Mouse (Mus musculus): ENCODE results near the gene Brd7. TPM values are rescaled to one million over a fixed set of nuclear protein-coding genes. Genes with fewer than 3 reads are reported as not detected.

Gene Brd7
- polyA plus RNA-seq, 1 experiment from 2014 or later = 88.9 TPM

- no peak overlapping the region for H3K9ac ChIP-seq (ENCODE audit: low read depth, low read length)
- no peak overlapping the region for H3K4me2 ChIP-seq (replicated peaks; ENCODE audit: low read depth, low read length)
- no peaks in the 10 kb centered on the region for H3K27me3 ChIP-seq (ENCODE audit: control insufficient read depth, insufficient read depth, low read length)
- H3K36me3 ChIP-seq (ENCODE audit: control insufficient read depth, insufficient read depth, low read length) = peaks cover 92% of the 10 kb centered on the region
- H3K4me1 ChIP-seq (ENCODE audit: control insufficient read depth, insufficient read depth, low read length) = no peaks in the 10 kb centered on the region
- H3K9me3 ChIP-seq (ENCODE audit: control insufficient read depth, low read length) = no peaks in the 10 kb centered on the region
- ATAC-seq (ENCODE audit: low FRiP score, low TSS enrichment) = no peak
- H3K27ac ChIP-seq (ENCODE audit: low read depth, low read length) = no peak overlapping the region
- no peak overlapping the region for H3K4me3 ChIP-seq (ENCODE audit: low read length)
- WGBS = 86% methylated on average over 3 of the region's 3 CpGs
Measured at GRCm38 (mm10) chr8:88334975-88335374, 27.0 kb downstream of the Brd7 start.

- no peak overlapping the region for H3K4me3 ChIP-seq (ENCODE audit: low read length)
- no peaks in the 10 kb centered on the region for H3K9me3 ChIP-seq (ENCODE audit: control insufficient read depth, low read length)
- H3K27me3 ChIP-seq (ENCODE audit: control insufficient read depth, insufficient read depth, low read length) = no peaks in the 10 kb centered on the region
- 92% methylated on average over 2 of the region's 2 CpGs for WGBS
- ATAC-seq (ENCODE audit: low FRiP score, low TSS enrichment) = no peak
- H3K9ac ChIP-seq (ENCODE audit: low read depth, low read length) = no peak overlapping the region
- no peaks in the 10 kb centered on the region for H3K4me1 ChIP-seq (ENCODE audit: control insufficient read depth, insufficient read depth, low read length)
- peaks cover 92% of the 10 kb centered on the region for H3K36me3 ChIP-seq (ENCODE audit: control insufficient read depth, insufficient read depth, low read length)
- H3K27ac ChIP-seq (ENCODE audit: low read depth, low read length) = no peak overlapping the region
- no peak overlapping the region for H3K4me2 ChIP-seq (replicated peaks; ENCODE audit: low read depth, low read length)
Measured at GRCm38 (mm10) chr8:88334384-88334783, 27.6 kb downstream of the Brd7 start.

- no peak overlapping the region for H3K4me3 ChIP-seq (ENCODE audit: low read length)
- H3K9ac ChIP-seq (ENCODE audit: low read depth, low read length) = no peak overlapping the region
- H3K36me3 ChIP-seq (ENCODE audit: control insufficient read depth, insufficient read depth, low read length) = peaks cover 95% of the 10 kb centered on the region
- H3K4me1 ChIP-seq (ENCODE audit: control insufficient read depth, insufficient read depth, low read length) = no peaks in the 10 kb centered on the region
- no peak overlapping the region for H3K4me2 ChIP-seq (replicated peaks; ENCODE audit: low read depth, low read length)
- no peaks in the 10 kb centered on the region for H3K27me3 ChIP-seq (ENCODE audit: control insufficient read depth, insufficient read depth, low read length)
- H3K27ac ChIP-seq (ENCODE audit: low read depth, low read length) = no peak overlapping the region
- H3K9me3 ChIP-seq (ENCODE audit: control insufficient read depth, low read length) = no peaks in the 10 kb centered on the region
- WGBS = 95% methylated on average over 3 of the region's 3 CpGs
- ATAC-seq (ENCODE audit: low FRiP score, low TSS enrichment) = no peak
Measured at GRCm38 (mm10) chr8:88330816-88331215, 31.2 kb downstream of the Brd7 start.

GRCm38 (mm10) chr8:88328689-88329088 lies 33.3 kb downstream of the Brd7 start:
- Histone ChIP-seq H3K4me1 (ENCODE audit: control insufficient read depth, insufficient read depth, low read length) (no peaks in the 10 kb centered on the region), H3K27ac (ENCODE audit: low read depth, low read length) (no peak overlapping the region), H3K36me3 (ENCODE audit: control insufficient read depth, insufficient read depth, low read length) (peaks cover 85% of the 10 kb centered on the region), H3K4me2 (replicated peaks; ENCODE audit: low read depth, low read length) (no peak overlapping the region), H3K9ac (ENCODE audit: low read depth, low read length) (no peak overlapping the region), H3K27me3 (ENCODE audit: control insufficient read depth, insufficient read depth, low read length) (no peaks in the 10 kb centered on the region), H3K9me3 (ENCODE audit: control insufficient read depth, low read length) (no peaks in the 10 kb centered on the region), H3K4me3 (ENCODE audit: low read length) (no peak overlapping the region)
- WGBS = 80% methylated on average over 6 of the region's 6 CpGs
- no peak for ATAC-seq (ENCODE audit: low FRiP score, low TSS enrichment)

GRCm38 (mm10) chr8:88326328-88326727 lies 35.7 kb downstream of the Brd7 start:
- ATAC-seq (ENCODE audit: low FRiP score, low TSS enrichment) = no peak
- Histone ChIP-seq H3K9ac (ENCODE audit: low read depth, low read length) (no peak overlapping the region), H3K4me3 (ENCODE audit: low read length) (no peak overlapping the region), H3K36me3 (ENCODE audit: control insufficient read depth, insufficient read depth, low read length) (peaks cover 62% of the 10 kb centered on the region), H3K9me3 (ENCODE audit: control insufficient read depth, low read length) (no peaks in the 10 kb centered on the region), H3K4me1 (ENCODE audit: control insufficient read depth, insufficient read depth, low read length) (no peaks in the 10 kb centered on the region), H3K4me2 (replicated peaks; ENCODE audit: low read depth, low read length) (no peak overlapping the region), H3K27me3 (ENCODE audit: control insufficient read depth, insufficient read depth, low read length) (no peaks in the 10 kb centered on the region), H3K27ac (ENCODE audit: low read depth, low read length) (no peak overlapping the region)
- WGBS = 93% methylated on average over 12 of the region's 12 CpGs

GRCm38 (mm10) chr8:88325795-88326194 lies 36.2 kb downstream of the Brd7 start:
- H3K36me3 ChIP-seq (ENCODE audit: control insufficient read depth, insufficient read depth, low read length) = peaks cover 57% of the 10 kb centered on the region
- no peak overlapping the region for H3K9ac ChIP-seq (ENCODE audit: low read depth, low read length)
- H3K4me2 ChIP-seq (replicated peaks; ENCODE audit: low read depth, low read length) = no peak overlapping the region
- no peak overlapping the region for H3K27ac ChIP-seq (ENCODE audit: low read depth, low read length)
- 90% methylated on average over 5 of the region's 5 CpGs for WGBS
- no peaks in the 10 kb centered on the region for H3K9me3 ChIP-seq (ENCODE audit: control insufficient read depth, low read length)
- H3K4me1 ChIP-seq (ENCODE audit: control insufficient read depth, insufficient read depth, low read length) = no peaks in the 10 kb centered on the region
- ATAC-seq (ENCODE audit: low FRiP score, low TSS enrichment) = no peak
- no peaks in the 10 kb centered on the region for H3K27me3 ChIP-seq (ENCODE audit: control insufficient read depth, insufficient read depth, low read length)
- no peak overlapping the region for H3K4me3 ChIP-seq (ENCODE audit: low read length)

GRCm38 (mm10) chr8:88325251-88325650 lies 36.7 kb downstream of the Brd7 start:
- no peak for ATAC-seq (ENCODE audit: low FRiP score, low TSS enrichment)
- Histone ChIP-seq H3K9me3 (ENCODE audit: control insufficient read depth, low read length) (no peaks in the 10 kb centered on the region), H3K27ac (ENCODE audit: low read depth, low read length) (no peak overlapping the region), H3K36me3 (ENCODE audit: control insufficient read depth, insufficient read depth, low read length) (peaks cover 53% of the 10 kb centered on the region), H3K4me2 (replicated peaks; ENCODE audit: low read depth, low read length) (no peak overlapping the region), H3K4me3 (ENCODE audit: low read length) (no peak overlapping the region), H3K27me3 (ENCODE audit: control insufficient read depth, insufficient read depth, low read length) (no peaks in the 10 kb centered on the region), H3K4me1 (ENCODE audit: control insufficient read depth, insufficient read depth, low read length) (no peaks in the 10 kb centered on the region), H3K9ac (ENCODE audit: low read depth, low read length) (no peak overlapping the region)
- 46% methylated on average over 5 of the region's 5 CpGs for WGBS

- Histone ChIP-seq H3K27me3 (ENCODE audit: control insufficient read depth, insufficient read depth, low read length) (no peaks in the 10 kb centered on the region), H3K9ac (ENCODE audit: low read depth, low read length) (no peak overlapping the region), H3K9me3 (ENCODE audit: control insufficient read depth, low read length) (no peaks in the 10 kb centered on the region), H3K36me3 (ENCODE audit: control insufficient read depth, insufficient read depth, low read length) (peaks cover 49% of the 10 kb centered on the region), H3K4me2 (replicated peaks; ENCODE audit: low read depth, low read length) (no peak overlapping the region), H3K27ac (ENCODE audit: low read depth, low read length) (no peak overlapping the region), H3K4me3 (ENCODE audit: low read length) (no peak overlapping the region), H3K4me1 (ENCODE audit: control insufficient read depth, insufficient read depth, low read length) (no peaks in the 10 kb centered on the region)
- WGBS = 89% methylated on average over 11 of the region's 11 CpGs
- ATAC-seq (ENCODE audit: low FRiP score, low TSS enrichment) = no peak
Measured at GRCm38 (mm10) chr8:88324760-88325159, 37.2 kb downstream of the Brd7 start.

- H3K4me3 ChIP-seq (ENCODE audit: low read length) = no peak overlapping the region
- WGBS = 87% methylated on average over 5 of the region's 5 CpGs
- H3K9ac ChIP-seq (ENCODE audit: low read depth, low read length) = no peak overlapping the region
- ATAC-seq (ENCODE audit: low FRiP score, low TSS enrichment) = no peak
- no peaks in the 10 kb centered on the region for H3K27me3 ChIP-seq (ENCODE audit: control insufficient read depth, insufficient read depth, low read length)
- no peaks in the 10 kb centered on the region for H3K9me3 ChIP-seq (ENCODE audit: control insufficient read depth, low read length)
- H3K36me3 ChIP-seq (ENCODE audit: control insufficient read depth, insufficient read depth, low read length) = peaks cover 37% of the 10 kb centered on the region
- no peak overlapping the region for H3K4me2 ChIP-seq (replicated peaks; ENCODE audit: low read depth, low read length)
- H3K4me1 ChIP-seq (ENCODE audit: control insufficient read depth, insufficient read depth, low read length) = no peaks in the 10 kb centered on the region
- no peak overlapping the region for H3K27ac ChIP-seq (ENCODE audit: low read depth, low read length)
Measured at GRCm38 (mm10) chr8:88323523-88323922, 38.5 kb downstream of the Brd7 start.
